Mouse (Mus musculus) ovary, postnatal 36 days (tissue): ENCODE results near the gene Gm42906.

Source experiments
- DNase-seq: peaks from one replicate; pipeline ENCODE4 v3.0.0; 2022; ENCODE audit warnings: low spot score, mixed read lengths

The Gm42906 gene

GRCm38 (mm10) chr5:151065228-151065627 is 362.7 kb downstream of the Gm42906 start:
- DNase-seq = no peak

GRCm38 (mm10) chr5:151061942-151062341 is 366.0 kb downstream of the Gm42906 start:
- no peak for DNase-seq

DNA sequence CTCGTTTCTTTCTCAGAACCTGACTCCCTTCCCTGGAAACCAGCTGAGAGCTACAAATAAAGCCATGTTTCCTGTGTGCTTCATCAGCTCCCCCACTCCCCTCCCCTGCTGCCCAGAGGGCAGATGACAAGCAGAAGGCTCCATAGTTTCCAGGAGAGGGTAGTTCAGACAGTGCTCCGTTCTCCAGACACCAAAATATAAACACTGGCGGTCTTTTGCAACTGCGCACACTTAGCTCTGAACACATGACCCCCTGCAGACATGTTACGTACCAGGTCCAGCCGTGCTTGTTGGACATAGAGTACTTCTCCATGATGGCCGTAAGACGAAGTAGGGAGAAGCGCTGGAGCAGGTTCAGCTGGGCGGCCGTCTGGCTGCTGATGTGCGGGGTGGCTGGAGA is 367.5 kb downstream of the Gm42906 start:
- no peak for DNase-seq

GRCm38 (mm10) chr5:151059772-151060171 is 368.2 kb downstream of the Gm42906 start:
- DNase-seq = no peak

- DNase-seq = no peak
These were observed 368.6 kb downstream of the Gm42906 start for GRCm38 (mm10) chr5:151059352-151059751.

- DNase-seq = no peak
These were observed 370.2 kb downstream of the Gm42906 start for GRCm38 (mm10) chr5:151057716-151058115.

DNA sequence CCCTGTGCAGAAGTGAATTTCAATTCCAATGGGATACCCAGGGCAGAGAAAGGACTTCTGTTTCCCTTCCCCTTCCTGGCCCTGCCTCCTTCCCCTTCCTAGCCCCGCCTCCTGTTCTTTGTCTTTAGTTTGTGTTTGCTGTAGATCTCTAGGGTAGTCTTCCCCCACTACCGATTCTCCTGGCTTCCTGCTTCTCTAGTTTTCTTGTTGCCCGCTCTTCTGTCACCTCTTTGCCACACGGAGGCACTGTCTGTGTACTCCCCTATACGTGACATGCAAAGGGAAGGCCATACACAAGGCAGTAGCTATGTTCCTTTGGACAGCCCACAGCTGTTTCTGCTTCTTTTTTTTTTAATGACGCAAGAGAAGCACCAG is 371.1 kb downstream of the Gm42906 start:
- DNase-seq = no peak

- DNase-seq = no peak
These were observed 371.6 kb downstream of the Gm42906 start for GRCm38 (mm10) chr5:151056255-151056919.

DNA sequence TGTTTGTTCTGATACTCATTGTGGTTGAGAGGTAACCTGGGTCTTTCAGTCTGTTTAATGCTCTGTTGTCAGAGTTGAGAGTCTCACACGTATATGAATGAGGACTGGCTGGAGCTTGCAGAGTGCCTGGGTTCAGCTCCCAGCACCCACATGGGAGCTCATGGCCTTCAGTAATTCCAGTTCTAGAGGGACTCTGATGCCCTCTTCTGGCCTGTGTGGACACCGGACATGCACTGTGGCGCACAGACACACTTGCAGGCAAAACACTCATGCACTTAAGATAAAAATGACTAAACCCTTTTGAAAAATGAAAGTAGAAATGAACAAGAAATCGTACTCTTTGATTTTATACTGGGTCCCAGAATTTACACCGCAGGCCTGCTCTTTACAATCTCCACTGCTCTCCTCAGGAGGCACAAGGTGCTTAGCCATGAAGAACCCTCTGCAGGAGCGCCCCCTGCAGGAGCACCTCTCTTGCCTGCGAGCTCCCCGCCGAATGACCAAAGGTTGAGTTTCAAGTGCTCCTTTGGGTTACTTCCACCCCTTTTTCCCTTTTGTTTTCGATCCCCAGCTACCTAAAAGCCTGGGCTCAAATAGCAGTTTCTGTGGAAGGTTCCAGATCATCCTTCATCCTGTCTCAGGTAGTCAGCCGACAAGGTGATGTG is 372.4 kb downstream of the Gm42906 start:
- no peak for DNase-seq

GRCm38 (mm10) chr5:151054743-151055114 is 373.2 kb downstream of the Gm42906 start:
- no peak for DNase-seq

- DNase-seq = no peak
These were observed 373.7 kb downstream of the Gm42906 start for GRCm38 (mm10) chr5:151054100-151054742.

- DNase-seq = no peak
These were observed 374.8 kb downstream of the Gm42906 start for GRCm38 (mm10) chr5:151053190-151053589.

- no peak for DNase-seq
These were observed 375.6 kb downstream of the Gm42906 start for GRCm38 (mm10) chr5:151052331-151052730.

GRCm38 (mm10) chr5:151047488-151047887 is 380.5 kb downstream of the Gm42906 start:
- no peak for DNase-seq

GRCm38 (mm10) chr5:151046917-151047316 is 381.0 kb downstream of the Gm42906 start:
- no peak for DNase-seq

- no peak for DNase-seq
These were observed 381.8 kb downstream of the Gm42906 start for GRCm38 (mm10) chr5:151046131-151046530.

GRCm38 (mm10) chr5:151042911-151043310 is 385.1 kb downstream of the Gm42906 start:
- no peak for DNase-seq

DNA sequence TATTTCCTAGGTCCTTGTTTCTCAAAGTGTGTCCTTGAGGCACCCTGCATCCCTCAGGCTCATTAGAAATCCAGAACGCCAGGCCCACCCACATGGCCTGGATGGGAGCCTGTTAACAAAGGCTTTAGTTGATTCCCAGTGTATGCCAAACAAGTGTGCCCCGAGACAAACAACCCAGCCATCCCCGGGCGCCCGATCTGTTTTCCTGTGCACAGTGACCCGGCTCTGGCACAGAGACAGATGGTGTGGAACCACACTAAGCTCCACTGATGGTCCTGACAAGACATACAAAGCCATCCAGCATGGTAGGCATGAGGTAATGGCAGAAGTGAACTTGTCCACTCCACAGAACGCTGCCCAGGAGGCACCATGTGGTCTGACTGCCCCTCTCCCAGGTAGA is 390.1 kb downstream of the Gm42906 start:
- DNase-seq = no peak

DNA sequence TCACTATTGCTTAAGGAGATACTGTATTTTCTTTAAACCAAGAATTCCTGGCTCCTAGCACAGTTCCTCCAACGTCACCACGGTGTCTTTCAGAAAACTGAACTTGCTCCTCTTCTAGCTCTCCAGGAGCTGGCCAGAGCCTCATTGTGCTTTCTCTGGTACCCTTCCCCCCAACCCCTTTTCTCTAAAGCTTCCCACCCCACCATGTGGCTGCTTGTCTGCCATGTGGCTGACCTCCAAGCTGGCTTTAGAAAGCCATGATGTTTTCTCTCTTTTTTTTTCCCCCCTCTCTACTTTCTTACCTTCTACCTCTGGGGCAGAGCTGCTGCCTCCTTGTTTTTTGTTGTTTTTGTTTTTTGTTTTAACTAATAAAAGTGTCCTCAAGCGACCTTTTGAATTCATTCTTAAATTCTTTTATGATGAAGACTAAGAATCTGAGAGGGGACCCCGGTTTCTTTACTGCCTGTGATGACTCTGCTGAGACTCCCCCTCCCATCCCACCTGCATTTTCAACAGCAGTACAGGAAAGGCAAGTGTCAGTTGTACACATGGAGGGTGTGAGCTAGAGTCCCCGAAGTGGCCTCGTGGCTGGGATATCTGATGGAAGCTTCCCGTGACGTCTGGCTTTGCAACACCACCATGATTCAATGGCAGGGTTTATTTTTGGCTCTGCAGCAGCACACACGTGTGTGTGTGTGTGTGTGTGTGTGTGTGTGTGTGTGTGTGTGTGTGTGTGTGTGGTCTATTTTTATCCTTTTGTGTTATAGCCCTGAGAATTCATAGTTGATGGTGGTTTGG is 393.0 kb downstream of the Gm42906 start:
- DNase-seq = no peak

DNA sequence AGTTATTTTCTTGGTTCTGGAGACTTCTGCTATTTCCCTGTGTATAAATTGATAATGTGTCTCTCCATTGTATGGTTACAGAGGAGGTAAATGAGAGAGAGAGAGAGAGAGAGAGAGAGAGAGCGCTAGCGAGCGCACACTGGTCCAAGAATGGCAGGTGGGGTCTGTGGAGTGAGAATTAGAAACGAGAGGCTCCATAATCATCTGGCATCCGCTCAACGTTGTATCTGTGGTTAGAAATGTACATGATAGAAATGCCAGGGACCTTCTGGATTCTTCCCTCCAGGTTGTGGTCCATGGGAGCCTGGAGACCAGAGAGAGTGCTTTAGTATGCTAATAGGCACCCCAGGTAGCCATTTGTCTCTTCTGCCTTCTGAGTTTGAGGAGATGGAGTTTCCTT is 399.1 kb downstream of the Gm42906 start:
- DNase-seq = no peak

GRCm38 (mm10) chr5:151027171-151027570 is 400.8 kb downstream of the Gm42906 start:
- DNase-seq = no peak

- DNase-seq = no peak
These were observed 401.9 kb downstream of the Gm42906 start for GRCm38 (mm10) chr5:151026069-151026468.

- no peak for DNase-seq
These were observed 403.5 kb downstream of the Gm42906 start for GRCm38 (mm10) chr5:151024483-151024882.
